Mouse (Mus musculus) small intestine, adult 2 months (tissue): ENCODE measurements around the gene Cdhr1.

ENCODE experiments used
- CTCF ChIP-seq: fragments of 200-500 bp; IDR thresholded peaks from 2 replicates; pipeline ENCODE4 v1.5.1; 2012; ENCODE audit warnings: low read depth, mild to moderate bottlenecking, control low read depth, inconsistent platforms, low read length, moderate library complexity, mixed read lengths; ENCODE audit not compliant: insufficient replicate concordance, insufficient read length; ENCODE audit errors: extremely low read depth
- POLR2A ChIP-seq: fragments of 200-500 bp; IDR thresholded peaks from 2 replicates; pipeline ENCODE4 v1.6.1; 2012; ENCODE audit warnings: low read depth, mild to moderate bottlenecking, control low read depth, inconsistent platforms, low read length, moderate library complexity

DNA sequence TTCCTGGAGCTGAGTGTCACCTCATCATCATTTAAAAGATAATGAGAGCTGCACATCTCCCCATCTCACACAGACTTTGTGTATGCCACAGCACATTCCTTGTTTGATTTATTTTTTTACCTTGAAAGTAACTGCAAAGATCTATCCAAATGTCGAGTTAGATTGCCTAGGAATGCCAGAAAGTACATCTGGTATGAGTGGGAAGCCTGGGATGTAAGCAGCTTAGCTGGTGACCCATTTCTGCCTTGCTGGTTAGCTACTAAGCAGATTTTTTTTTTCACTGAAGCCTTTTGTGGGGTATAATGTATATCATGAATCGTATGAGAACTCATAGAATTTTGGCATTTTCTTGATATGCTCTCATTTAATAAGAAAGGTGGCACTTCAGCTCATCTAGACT is 31.5 kb downstream of the Cdhr1 start:
- TF ChIP-seq CTCF (no peak), POLR2A (no peak)
